Mouse (Mus musculus) liver, embryonic 15.5 days (tissue): ENCODE data around the gene Arl5a. TPM values are rescaled to one million over a fixed set of nuclear protein-coding genes. Genes with fewer than 3 reads are reported as not detected.

Experiments used
- ATAC-seq: fragments of 200-750 bp; cut with Nextera tagmentation; 2 replicates; pipeline ENCODE4 v1.8.0; 2017; ENCODE audit warnings: moderate number of reproducible peaks, mild to moderate bottlenecking, moderate library complexity; ENCODE audit not compliant: insufficient read depth
- H3K27ac ChIP-seq: fragments of 300-500 bp; sonication (generic); replicated peaks from 2 replicates; pipeline ENCODE4 v1.5.1; 2015; ENCODE audit warnings: mild to moderate bottlenecking, inconsistent platforms
- H3K27me3 ChIP-seq: fragments of 300-500 bp; sonication (generic); 2 replicates; pipeline ENCODE4 v1.6.1; 2015; ENCODE audit warnings: mild to moderate bottlenecking, inconsistent platforms
- H3K36me3 ChIP-seq: fragments of 300-500 bp; sonication (generic); replicated peaks from 2 replicates; pipeline ENCODE4 v1.6.1; 2015; ENCODE audit warnings: moderate library complexity, mild to moderate bottlenecking, inconsistent platforms
- H3K4me1 ChIP-seq: fragments of 300-500 bp; sonication (generic); replicated peaks from 2 replicates; pipeline ENCODE4 v1.6.1; 2015; ENCODE audit warnings: inconsistent platforms
- H3K4me2 ChIP-seq: fragments of 300-500 bp; sonication (generic); 2 replicates; pipeline ENCODE4 v1.6.1; 2015; ENCODE audit warnings: moderate library complexity, mild to moderate bottlenecking, inconsistent platforms
- H3K4me3 ChIP-seq: fragments of 300-500 bp; sonication (generic); replicated peaks from 2 replicates; pipeline ENCODE4 v1.5.1; 2015; ENCODE audit warnings: mild to moderate bottlenecking, inconsistent platforms
- H3K9ac ChIP-seq: fragments of 300-500 bp; sonication (generic); 2 replicates; pipeline ENCODE4 v1.6.1; 2015; ENCODE audit warnings: moderate library complexity, mild to moderate bottlenecking, inconsistent platforms
- H3K9me3 ChIP-seq: fragments of 300-500 bp; sonication (generic); replicated peaks from 2 replicates; pipeline ENCODE4 v1.6.1; 2016; ENCODE audit warnings: inconsistent platforms
- WGBS: fragments of 180-500 bp; shearing (Covaris S2); methylation state at CpG from one replicate; pipeline ENCODE4 v1.1.7; 2015; ENCODE audit warnings: mixed read lengths; ENCODE audit not compliant: insufficient replicate concordance; 5-methylcytosine and 5-hydroxymethylcytosine counted together
- polyA plus RNA-seq: library from polyadenylated mRNA; unstranded; fragments of >200 nt; fragmentation: Nextera tagmentation; extraction: Ambion mirVana; gene quantifications from 2 replicates; pipeline ENCODE4 v1.2.1, GENCODE M21; 2015

The Arl5a gene
- polyA plus RNA-seq, 1 experiment from 2014 or later: 23.6 TPM

DNA sequence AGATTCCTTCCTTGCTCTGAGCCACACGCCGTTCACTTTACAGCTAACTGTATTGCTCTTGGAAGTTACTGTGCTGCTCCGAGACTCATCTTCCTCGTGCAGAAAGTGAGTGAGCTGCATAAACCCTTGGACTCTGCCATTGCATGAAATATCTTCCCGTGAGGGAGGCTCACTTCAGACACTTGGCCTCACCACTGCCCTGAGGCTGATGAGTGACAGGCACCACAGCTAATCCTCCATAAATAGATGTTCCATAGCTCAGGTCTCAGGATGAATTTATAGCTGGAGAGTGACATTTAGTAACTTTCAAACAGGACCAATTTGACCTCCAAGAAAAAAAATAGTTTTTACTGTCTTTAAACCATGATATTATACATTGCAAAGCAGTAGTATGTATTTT lies 66.5 kb downstream of the Arl5a start:
- H3K4me3 ChIP-seq: no peak overlapping the region

DNA sequence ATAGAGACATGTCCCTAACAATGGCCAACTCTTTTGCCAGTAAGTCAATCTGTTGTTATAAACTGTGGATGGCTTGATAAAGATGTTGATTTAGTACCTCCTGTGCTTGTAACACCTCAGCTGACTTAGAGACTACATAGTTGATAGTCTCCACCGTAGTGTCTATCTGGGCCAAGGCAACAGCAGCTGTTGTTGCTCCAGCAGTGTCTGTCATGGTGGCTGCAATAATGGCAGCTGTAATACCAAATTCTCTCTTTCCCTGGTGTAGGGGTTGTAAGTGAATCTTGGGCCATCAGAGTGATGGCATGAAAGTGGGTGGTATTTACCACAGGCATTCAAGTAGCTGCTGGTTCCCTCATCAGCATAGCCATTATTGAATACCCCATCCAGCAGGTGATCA lies 73.7 kb downstream of the Arl5a start:
- 57% methylated on average over 1 of the region's 1 CpGs for WGBS
- no peaks in the 10 kb centered on the region for H3K4me1 ChIP-seq
- H3K9ac ChIP-seq: no peak overlapping the region
- H3K36me3 ChIP-seq: no peaks in the 10 kb centered on the region
- no peak overlapping the region for H3K4me2 ChIP-seq
- no peaks in the 10 kb centered on the region; the same call in 1 of the 2 replicates for H3K27me3 ChIP-seq
- H3K4me3 ChIP-seq: no peak overlapping the region
- no peak for ATAC-seq
- no peaks in the 10 kb centered on the region for H3K9me3 ChIP-seq
- no peak overlapping the region for H3K27ac ChIP-seq

More for the DNA sequence above, 66.5 kb downstream of the Arl5a start:
- Histone ChIP-seq H3K27me3 (no peaks in the 10 kb centered on the region; the same call in 1 of the 2 replicates), H3K9ac (no peak overlapping the region), H3K36me3 (no peaks in the 10 kb centered on the region), H3K4me2 (no peak overlapping the region), H3K4me1 (no peaks in the 10 kb centered on the region), H3K27ac (no peak overlapping the region), H3K9me3 (no peaks in the 10 kb centered on the region)
- 61% methylated on average over 5 of the region's 5 CpGs for WGBS
- no peak for ATAC-seq

Other genes with a start within 250 kb of the Arl5a start
- 6.0 and 9.2 TPM in 2 replicates for gene Neb, start 46.4 kb downstream of the Arl5a start, polyA plus RNA-seq